Comparison of ENCODE assay signal across 8 mouse cellular contexts in genomic region chr11:113990065-113990464, GRCm38 (mm10).
DNase-seq lines count a peak whose midpoint lies in the region; ATAC-seq and TF ChIP-seq lines count a peak whose summit lies in the region.

No protein-coding gene starts in this region.

- no peaks in the 10 kb centered on the region for H3K36me3 ChIP-seq in kidney, embryonic 15.5 days
- H3K36me3 ChIP-seq in embryonic facial prominence, embryonic 15.5 days: no peaks in the 10 kb centered on the region
- H3K36me3 ChIP-seq in hindbrain, postnatal 0 days (ENCODE audit: insufficient read depth, low read length): no peaks in the 10 kb centered on the region
- H3K36me3 ChIP-seq in midbrain, postnatal 0 days (ENCODE audit: insufficient read depth, low read length): no peaks in the 10 kb centered on the region

- TF ChIP-seq CTCF in hindbrain, postnatal 0 days (IDR thresholded peaks at IDR 0.05; ENCODE audit: low read depth): no peak
- no peak for TF ChIP-seq CTCF in midbrain, postnatal 0 days (IDR thresholded peaks at IDR 0.05)

- no peak overlapping the region for H3K27ac ChIP-seq in kidney, embryonic 15.5 days
- H3K27ac ChIP-seq in embryonic facial prominence, embryonic 15.5 days (replicated peaks): peak overlapping the region; percentile 60
- H3K27ac ChIP-seq in hindbrain, postnatal 0 days: peak overlapping the region; percentile 66
- H3K27ac ChIP-seq in midbrain, postnatal 0 days (ENCODE audit: low read depth, low read length): peak overlapping the region; percentile 75

- no peak for DNase-seq in kidney, postnatal 4 days
- DNase-seq in hindbrain, postnatal 0 days (ENCODE audit: low spot score): peak; percentile 32
- peak; percentile 41 for DNase-seq in midbrain, postnatal 0 days (ENCODE audit: low spot score)
- DNase-seq in cerebellum, adult 18-20 months: no peak
- DNase-seq in right cerebral cortex, adult 18-20 months: no peak

- no peaks in the 10 kb centered on the region for H3K27me3 ChIP-seq in kidney, embryonic 15.5 days
- H3K27me3 ChIP-seq in embryonic facial prominence, embryonic 15.5 days: no peaks in the 10 kb centered on the region
- no peaks in the 10 kb centered on the region for H3K27me3 ChIP-seq in hindbrain, postnatal 0 days (ENCODE audit: insufficient read depth, low read length)
- H3K27me3 ChIP-seq in midbrain, postnatal 0 days (ENCODE audit: insufficient read depth, low read length): no peaks in the 10 kb centered on the region

- H3K4me1 ChIP-seq in kidney, embryonic 15.5 days: peaks cover 27% of the 10 kb centered on the region
- peaks cover 29% of the 10 kb centered on the region for H3K4me1 ChIP-seq in embryonic facial prominence, embryonic 15.5 days
- peaks cover 14% of the 10 kb centered on the region for H3K4me1 ChIP-seq in hindbrain, postnatal 0 days (ENCODE audit: insufficient read depth, low read length)
- peaks cover 16% of the 10 kb centered on the region for H3K4me1 ChIP-seq in midbrain, postnatal 0 days (ENCODE audit: insufficient read depth, low read length)

- peak overlapping the region; percentile 41 for H3K4me2 ChIP-seq in kidney, embryonic 15.5 days
- H3K4me2 ChIP-seq in embryonic facial prominence, embryonic 15.5 days (replicated peaks): peak overlapping the region; percentile 45
- H3K4me2 ChIP-seq in hindbrain, postnatal 0 days (ENCODE audit: low read depth, low read length): peak overlapping the region; percentile 29
- peak overlapping the region; percentile 36 for H3K4me2 ChIP-seq in midbrain, postnatal 0 days (ENCODE audit: low read depth, low read length, poor library complexity, severe bottlenecking)

- no peak overlapping the region for H3K9ac ChIP-seq in kidney, embryonic 15.5 days
- no peak overlapping the region for H3K9ac ChIP-seq in embryonic facial prominence, embryonic 15.5 days
- H3K9ac ChIP-seq in hindbrain, postnatal 0 days (replicated peaks; ENCODE audit: low read length): no peak overlapping the region
- H3K9ac ChIP-seq in midbrain, postnatal 0 days (replicated peaks; ENCODE audit: low read length, poor library complexity, severe bottlenecking): peak overlapping the region; percentile 37

- WGBS in kidney, embryonic 15.5 days: 45% methylated on average over 4 of the region's 4 CpGs
- WGBS in embryonic facial prominence, embryonic 15.5 days: 32% methylated on average over 4 of the region's 4 CpGs
- WGBS in hindbrain, postnatal 0 days: 12% methylated on average over 4 of the region's 4 CpGs
- 18% methylated on average over 4 of the region's 4 CpGs for WGBS in midbrain, postnatal 0 days

- peak overlapping the region; percentile 26; the same call in 1 of the 2 replicates for H3K4me3 ChIP-seq in kidney, embryonic 15.5 days (replicated peaks)
- peak overlapping the region; percentile 36 for H3K4me3 ChIP-seq in embryonic facial prominence, embryonic 15.5 days (replicated peaks)
- no peak overlapping the region for H3K4me3 ChIP-seq in hindbrain, postnatal 0 days (ENCODE audit: low read length)
- peak overlapping the region; percentile 17; the same call in 1 of the 2 replicates for H3K4me3 ChIP-seq in midbrain, postnatal 0 days (ENCODE audit: low read depth, low read length)

- H3K9me3 ChIP-seq in kidney, embryonic 15.5 days (replicated peaks): no peaks in the 10 kb centered on the region
- no peaks in the 10 kb centered on the region for H3K9me3 ChIP-seq in embryonic facial prominence, embryonic 15.5 days (replicated peaks)
- no peaks in the 10 kb centered on the region for H3K9me3 ChIP-seq in hindbrain, postnatal 0 days (ENCODE audit: low read length)
- no peaks in the 10 kb centered on the region for H3K9me3 ChIP-seq in midbrain, postnatal 0 days (ENCODE audit: low read length)

- ATAC-seq in kidney, embryonic 15.5 days (replicated peaks; ENCODE audit: low FRiP score): no peak
- ATAC-seq in embryonic facial prominence, embryonic 15.5 days (ENCODE audit: insufficient number of reproducible peaks, low FRiP score, low TSS enrichment, low read depth): 0 out of 2 replicates have a peak, but pooled peaks have one; percentile 3
- ATAC-seq in hindbrain, postnatal 0 days: peak; percentile 28; the same call in 1 of the 2 replicates
- ATAC-seq in midbrain, postnatal 0 days (ENCODE audit: low FRiP score): peak; percentile 3; the same call in 1 of the 2 replicates
- ATAC-seq in megakaryocyte-erythroid progenitor cell, adult 5-6 weeks (replicated peaks; ENCODE audit: low FRiP score, low TSS enrichment, poor library complexity, severe bottlenecking): no peak

Comparison
In these comparisons a context has a peak if more than half of its experiments do, and no peak if none do; other contexts are left out.
1. ATAC-seq: peak in embryonic facial prominence, embryonic 15.5 days (single experiment), hindbrain, postnatal 0 days (single experiment) and midbrain, postnatal 0 days (single experiment); none in kidney, embryonic 15.5 days (single experiment) and megakaryocyte-erythroid progenitor cell, adult 5-6 weeks (single experiment).
2. DNase-seq: peak in hindbrain, postnatal 0 days (single experiment) and midbrain, postnatal 0 days (single experiment); none in kidney, postnatal 4 days (0 of 2), cerebellum, adult 18-20 months (0 of 2) and right cerebral cortex, adult 18-20 months (single experiment).
3. Peak in every context shown above with its lines, with median percentiles within 50 percentile points of each other: H3K4me2 ChIP-seq.